Mouse (Mus musculus) ES-E14 (cell line): ENCODE measurements at regions not wholly inside any gene's neighbourhood (a gene's known extent, or its start where the extent isn't known, plus 50 kb on each side); places are given as distances from the start of the nearest gene placed in this dataset.

Source experiments
- DNase-seq: peaks from one replicate; pipeline ENCODE4 v3.0.0-alpha.2; 2013; ENCODE audit warnings: low read depth, low spot score
- H3K27ac ChIP-seq: 2 replicates; pipeline ENCODE4 v1.5.1; 2012; ENCODE audit warnings: low read depth, mild to moderate bottlenecking, low read length, moderate library complexity, mixed read lengths; ENCODE audit not compliant: poor library complexity, insufficient read depth, severe bottlenecking
- H3K36me3 ChIP-seq: 2 replicates; pipeline ENCODE4 v1.6.1; 2012; ENCODE audit warnings: mild to moderate bottlenecking, low read length, moderate library complexity, mixed read lengths; ENCODE audit not compliant: control insufficient read depth, poor library complexity, insufficient read depth, severe bottlenecking
- H3K4me1 ChIP-seq, 2 experiments: fragments of 150-350 bp in 1 of 2; sonication (generic) in 1 of 2; 2 replicates each; pipeline ENCODE4 v1.6.1; 2012; ENCODE audit warnings: low read length in 2 of 2, mild to moderate bottlenecking in 1 of 2, mixed read lengths in 1 of 2; ENCODE audit not compliant: control insufficient read depth in 2 of 2, insufficient read depth in 2 of 2, poor library complexity in 1 of 2
- H3K4me3 ChIP-seq, 2 experiments: fragments of 150-350 bp in 1 of 2; sonication (generic) in 1 of 2; 2 replicates each; pipeline ENCODE4 v1.5.1; 2012; ENCODE audit warnings: low read length in 2 of 2, low read depth in 1 of 2, mild to moderate bottlenecking in 1 of 2, mixed read lengths in 1 of 2; ENCODE audit not compliant: insufficient read depth in 1 of 2, poor library complexity in 1 of 2, severe bottlenecking in 1 of 2
- H3K9ac ChIP-seq: 2 replicates; pipeline ENCODE4 v1.6.1; 2012; ENCODE audit warnings: low read depth, mild to moderate bottlenecking, low read length, mixed read lengths; ENCODE audit not compliant: poor library complexity, insufficient read depth, severe bottlenecking
- H3K9me3 ChIP-seq: fragments of 150-350 bp; sonication (generic); 2 replicates; pipeline ENCODE4 v1.6.1; 2012; ENCODE audit warnings: low read depth, mild to moderate bottlenecking, low read length; ENCODE audit not compliant: control insufficient read depth, insufficient read depth
- CHD2 ChIP-seq: IDR thresholded peaks from 2 replicates; pipeline ENCODE4 v1.6.1; 2014; ENCODE audit warnings: mild to moderate bottlenecking, low read depth, low read length, inconsistent platforms
- HCFC1 ChIP-seq: IDR thresholded peaks from 2 replicates; pipeline ENCODE4 v1.6.1; 2012; ENCODE audit warnings: low read length, inconsistent platforms, borderline replicate concordance; ENCODE audit not compliant: insufficient read depth
- MAFK ChIP-seq: IDR thresholded peaks from 2 replicates; pipeline ENCODE4 v1.6.1; 2014; ENCODE audit warnings: mild to moderate bottlenecking, low read depth, low read length, inconsistent platforms; ENCODE audit not compliant: insufficient read depth
- ZC3H11A ChIP-seq: IDR thresholded peaks from 2 replicates; pipeline ENCODE4 v1.6.1; 2012; ENCODE audit warnings: low read depth, mild to moderate bottlenecking, inconsistent platforms, low read length, borderline replicate concordance
- ZNF384 ChIP-seq: IDR thresholded peaks from 2 replicates; pipeline ENCODE4 v1.6.1; 2012; ENCODE audit warnings: low read depth, low read length, inconsistent platforms
- in situ Hi-C, 2 experiments: fragments of 600-800 bp; cut with MboI; formaldehyde crosslinking; loops; one replicate each; pipeline ENCODE4 v1.15.1; 2025; ENCODE audit warnings: low sequenced_read_pairs in 2 of 2, inconsistent platforms in 1 of 2; ENCODE audit not compliant: unreplicated experiment in 2 of 2

GRCm38 (mm10) chr1:57144181-57144580 is 165.7 kb upstream of the Satb2 start:
- Histone ChIP-seq H3K9me3 (no peaks in the 10 kb centered on the region), H3K36me3 (no peaks in the 10 kb centered on the region), H3K4me3 (no peak overlapping the region), H3K4me1 (no peaks in the 10 kb centered on the region), H3K9ac (no peak overlapping the region), H3K27ac (no peak overlapping the region)
- no peak for DNase-seq
- TF ChIP-seq ZNF384 = no peak
- TF ChIP-seq CHD2 = no peak
- TF ChIP-seq ZC3H11A = no peak
- TF ChIP-seq HCFC1 = no peak
- TF ChIP-seq MAFK = no peak
- in situ Hi-C loops = no loop called here

- Histone ChIP-seq H3K9me3 (no peaks in the 10 kb centered on the region), H3K4me1 (no peaks in the 10 kb centered on the region), H3K36me3 (no peaks in the 10 kb centered on the region), H3K9ac (no peak overlapping the region), H3K27ac (no peak overlapping the region), H3K4me3 (no peak overlapping the region)
- DNase-seq = no peak
- in situ Hi-C loops = no loop called here
- TF ChIP-seq HCFC1 = no peak
- no peak for TF ChIP-seq CHD2
- TF ChIP-seq ZC3H11A = no peak
- TF ChIP-seq MAFK = no peak
- no peak for TF ChIP-seq ZNF384
Measured at GRCm38 (mm10) chr1:57155869-57156268, 177.4 kb upstream of the Satb2 start.

- DNase-seq = no peak
- Histone ChIP-seq H3K9me3 (no peaks in the 10 kb centered on the region), H3K4me1 (no peaks in the 10 kb centered on the region), H3K9ac (no peak overlapping the region), H3K36me3 (no peaks in the 10 kb centered on the region), H3K27ac (no peak overlapping the region), H3K4me3 (no peak overlapping the region)
- no peak for TF ChIP-seq HCFC1
- peak; percentile 99 for TF ChIP-seq MAFK
- in situ Hi-C loops = no loop called here
Measured at GRCm38 (mm10) chr1:57164443-57164842, 186.0 kb upstream of the Satb2 start.

- H3K9ac ChIP-seq = no peak overlapping the region
- no peak overlapping the region for H3K4me3 ChIP-seq
- H3K4me1 ChIP-seq = no peaks in the 10 kb centered on the region
- DNase-seq = no peak
- H3K27ac ChIP-seq = no peak overlapping the region
- H3K9me3 ChIP-seq = no peaks in the 10 kb centered on the region
- in situ Hi-C loops = no loop called here
- TF ChIP-seq ZC3H11A (no peak), HCFC1 (no peak)
- H3K36me3 ChIP-seq = no peaks in the 10 kb centered on the region
Measured at GRCm38 (mm10) chr1:57174289-57174890, 195.9 kb upstream of the Satb2 start.

- H3K9me3 ChIP-seq = no peaks in the 10 kb centered on the region
- H3K9ac ChIP-seq = no peak overlapping the region
- no peak overlapping the region for H3K27ac ChIP-seq
- no peak overlapping the region for H3K4me3 ChIP-seq
- TF ChIP-seq HCFC1 (no peak), ZNF384 (no peak), ZC3H11A (no peak), CHD2 (no peak), MAFK (no peak)
- in situ Hi-C loops = no loop called here
- DNase-seq = no peak
- no peaks in the 10 kb centered on the region for H3K36me3 ChIP-seq
- no peaks in the 10 kb centered on the region for H3K4me1 ChIP-seq
Measured at GRCm38 (mm10) chr1:57188796-57189319, 188.6 kb upstream of the 1700066M21Rik start.
